Mouse (Mus musculus) megakaryocyte, embryonic 14.5 days (primary cell): ENCODE measurements at regions not wholly inside any gene's neighbourhood (a gene's known extent, or its start where the extent isn't known, plus 50 kb on each side); places are given as distances from the start of the nearest gene placed in this dataset.

Experiments
- H3K27me3 ChIP-seq: replicated peaks from 2 replicates; pipeline ENCODE3; 2012; ENCODE audit warnings: inconsistent platforms
- H3K36me3 ChIP-seq: replicated peaks from 2 replicates; pipeline ENCODE3; 2012; ENCODE audit warnings: low read length, inconsistent platforms, mixed read lengths
- H3K4me1 ChIP-seq: 2 replicates; pipeline ENCODE4 v1.6.1; 2012; ENCODE audit warnings: inconsistent platforms
- H3K4me3 ChIP-seq: replicated peaks from 2 replicates; pipeline ENCODE3; 2012; ENCODE audit warnings: moderate library complexity, mild to moderate bottlenecking, inconsistent platforms
- H3K9me3 ChIP-seq: 2 replicates; pipeline ENCODE4 v1.6.1; 2012; ENCODE audit warnings: inconsistent platforms
- FLI1 ChIP-seq: IDR thresholded peaks from 2 replicates; pipeline ENCODE4 v1.6.1; 2012; ENCODE audit warnings: low read length, inconsistent platforms, mixed read lengths
- GATA1 ChIP-seq: IDR thresholded peaks from 3 replicates; pipeline ENCODE4 v1.6.1; 2012; ENCODE audit warnings: mixed read lengths, low read length, inconsistent platforms, borderline replicate concordance

DNA sequence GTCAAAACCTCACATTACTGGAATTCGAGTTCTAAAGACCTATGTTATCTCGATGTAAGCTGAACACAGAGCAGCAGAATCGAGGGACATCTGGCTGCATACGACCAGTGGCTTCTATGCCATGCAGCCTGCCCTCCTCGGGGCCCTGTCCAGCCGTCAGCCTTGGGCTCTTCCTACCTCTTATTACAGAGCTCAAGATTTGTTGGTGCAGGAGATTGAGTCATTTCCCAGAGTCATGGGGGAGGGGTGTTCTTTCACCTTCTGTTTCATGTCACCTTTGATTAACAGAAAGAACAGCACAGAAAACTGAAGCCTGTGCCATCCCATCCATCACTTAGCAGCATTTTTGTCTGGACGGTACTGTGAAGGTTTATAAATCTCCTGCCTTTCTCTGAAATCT lies 52.1 kb downstream of the Sst start:
- TF ChIP-seq FLI1: no peak
- no peak for TF ChIP-seq GATA1
- peaks cover 10% of the 10 kb centered on the region for H3K4me1 ChIP-seq
- H3K27me3 ChIP-seq: peaks cover 1% of the 10 kb centered on the region
- H3K9me3 ChIP-seq: no peaks in the 10 kb centered on the region
- H3K4me3 ChIP-seq: no peak overlapping the region
- H3K36me3 ChIP-seq: no peaks in the 10 kb centered on the region

DNA sequence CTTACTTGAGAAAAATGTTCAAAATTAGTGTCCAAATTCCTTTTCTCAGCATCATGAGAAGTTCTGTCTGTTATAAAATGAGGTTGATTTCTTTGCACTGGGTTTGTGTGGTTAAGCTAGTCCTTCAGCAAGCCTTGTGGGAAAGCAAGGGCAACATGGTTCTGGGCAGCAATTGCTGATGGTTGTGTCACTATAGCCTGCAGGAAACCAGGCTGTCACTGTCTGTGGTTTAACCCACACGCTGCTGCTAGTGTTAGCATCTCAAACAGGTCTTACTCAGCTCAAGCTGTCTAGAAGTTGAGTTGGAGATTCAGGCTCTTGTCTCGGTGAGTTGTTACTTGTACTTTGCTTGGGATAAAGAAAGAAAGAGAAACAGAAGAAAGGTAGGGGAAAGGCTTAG lies 52.6 kb downstream of the Sst start:
- H3K36me3 ChIP-seq: no peaks in the 10 kb centered on the region
- peaks cover 10% of the 10 kb centered on the region for H3K4me1 ChIP-seq
- peaks cover 1% of the 10 kb centered on the region for H3K27me3 ChIP-seq
- H3K4me3 ChIP-seq: no peak overlapping the region
- H3K9me3 ChIP-seq: no peaks in the 10 kb centered on the region
- TF ChIP-seq GATA1: no peak
- no peak for TF ChIP-seq FLI1

DNA sequence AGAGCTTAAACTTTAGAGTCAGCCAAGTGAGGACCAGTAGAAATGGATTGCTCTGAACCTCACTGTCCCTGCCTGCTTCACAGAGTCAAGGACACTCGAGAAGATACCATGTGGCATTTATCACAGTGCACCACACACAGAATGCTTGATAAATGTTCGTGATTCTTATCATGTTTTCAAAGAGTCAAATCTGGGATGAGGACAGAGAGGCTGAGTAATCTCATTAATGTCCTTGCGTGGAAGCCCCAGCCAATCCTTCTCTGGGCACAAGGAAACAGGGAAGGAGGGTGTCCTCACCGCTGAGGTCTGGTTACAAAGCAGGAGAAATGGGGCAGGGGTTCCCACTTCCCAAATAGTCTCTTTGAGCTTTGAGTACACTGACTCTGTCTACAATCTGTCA lies 55.8 kb downstream of the Sst start:
- H3K36me3 ChIP-seq: no peaks in the 10 kb centered on the region
- peaks cover 10% of the 10 kb centered on the region for H3K4me1 ChIP-seq
- H3K27me3 ChIP-seq: peaks cover 1% of the 10 kb centered on the region
- no peak overlapping the region for H3K4me3 ChIP-seq
- H3K9me3 ChIP-seq: no peaks in the 10 kb centered on the region
- TF ChIP-seq FLI1 (no peak), GATA1 (no peak)

DNA sequence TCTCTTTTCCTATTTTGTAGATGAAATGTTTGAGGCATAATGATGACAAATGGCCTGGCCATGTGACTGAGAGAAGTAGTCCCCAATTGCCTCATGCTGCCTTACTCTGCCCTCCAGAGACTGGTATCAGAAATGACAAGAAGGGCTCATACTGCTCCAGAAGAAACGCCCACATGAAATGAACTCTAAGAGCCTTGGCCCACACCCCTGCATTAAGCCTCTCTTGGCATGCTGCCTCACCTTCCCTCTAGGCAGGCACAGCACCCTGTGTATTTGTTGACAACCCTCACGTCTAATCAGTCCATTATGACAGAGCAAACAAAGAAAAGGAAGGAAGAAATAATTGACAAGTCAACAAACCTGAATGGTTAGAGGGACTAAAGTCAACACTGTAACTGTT lies 57.2 kb downstream of the Sst start:
- Histone ChIP-seq H3K4me3 (no peak overlapping the region), H3K27me3 (peaks cover 2% of the 10 kb centered on the region), H3K9me3 (peaks cover 12% of the 10 kb centered on the region), H3K36me3 (no peaks in the 10 kb centered on the region), H3K4me1 (peaks cover 9% of the 10 kb centered on the region)
- no peak for TF ChIP-seq GATA1
- TF ChIP-seq FLI1: no peak

DNA sequence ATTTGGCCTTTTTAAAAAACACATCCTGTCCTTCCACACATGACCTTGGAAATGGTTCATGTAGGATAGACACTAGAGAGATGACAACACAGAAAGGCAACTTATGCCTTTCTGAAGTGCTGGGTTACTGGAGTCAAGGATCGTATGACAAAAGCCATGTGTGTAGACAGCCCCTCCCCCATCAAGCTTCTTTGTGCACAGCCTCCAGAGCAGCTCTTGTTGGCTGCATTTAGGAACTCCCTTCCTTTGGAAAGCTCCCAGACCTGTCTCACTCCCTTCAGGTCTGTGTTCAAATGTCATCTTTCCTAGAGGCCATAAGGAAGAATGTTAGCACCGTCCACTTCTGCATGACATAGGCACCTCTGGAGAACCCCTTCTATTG lies 57.7 kb downstream of the Sst start:
- Histone ChIP-seq H3K9me3 (peaks cover 13% of the 10 kb centered on the region), H3K4me3 (no peak overlapping the region), H3K36me3 (no peaks in the 10 kb centered on the region), H3K4me1 (peaks cover 3% of the 10 kb centered on the region), H3K27me3 (peaks cover 2% of the 10 kb centered on the region)
- TF ChIP-seq FLI1 (no peak), GATA1 (no peak)

DNA sequence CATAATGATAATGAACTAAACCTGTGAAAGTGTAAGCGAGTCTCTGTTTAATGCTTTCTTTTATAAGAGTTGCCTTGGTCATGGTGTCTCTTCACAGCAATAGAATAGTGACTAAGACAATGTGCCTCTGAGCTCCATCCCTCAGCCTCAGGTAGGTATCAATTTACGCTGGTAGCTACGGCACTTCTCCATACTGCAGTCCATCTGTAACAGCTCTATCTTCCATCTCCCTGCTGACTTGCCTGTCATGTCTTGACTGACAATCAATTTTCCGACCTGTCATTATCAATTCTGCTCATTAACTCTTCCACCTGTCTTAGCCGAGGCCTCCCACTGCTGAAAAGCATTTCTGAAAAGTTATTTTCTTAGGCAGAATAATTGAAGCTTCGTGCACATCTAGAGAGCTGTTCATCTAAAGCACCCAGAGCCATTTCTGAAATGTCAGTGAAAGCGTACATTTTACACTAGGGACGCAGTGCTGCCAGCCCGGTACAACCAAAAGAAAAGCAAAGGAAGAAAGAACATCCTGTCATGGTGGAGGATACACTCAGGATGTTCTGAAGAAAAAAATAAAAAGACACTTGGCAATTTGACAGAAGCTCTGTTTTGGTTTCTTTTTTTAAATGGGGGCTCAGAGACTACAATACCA lies 58.2 kb downstream of the Sst start:
- peaks cover 2% of the 10 kb centered on the region for H3K27me3 ChIP-seq
- H3K36me3 ChIP-seq: no peaks in the 10 kb centered on the region
- no peak for TF ChIP-seq FLI1
- TF ChIP-seq GATA1: no peak
- peaks cover 13% of the 10 kb centered on the region for H3K9me3 ChIP-seq
- no peak overlapping the region for H3K4me3 ChIP-seq
- no peaks in the 10 kb centered on the region for H3K4me1 ChIP-seq

DNA sequence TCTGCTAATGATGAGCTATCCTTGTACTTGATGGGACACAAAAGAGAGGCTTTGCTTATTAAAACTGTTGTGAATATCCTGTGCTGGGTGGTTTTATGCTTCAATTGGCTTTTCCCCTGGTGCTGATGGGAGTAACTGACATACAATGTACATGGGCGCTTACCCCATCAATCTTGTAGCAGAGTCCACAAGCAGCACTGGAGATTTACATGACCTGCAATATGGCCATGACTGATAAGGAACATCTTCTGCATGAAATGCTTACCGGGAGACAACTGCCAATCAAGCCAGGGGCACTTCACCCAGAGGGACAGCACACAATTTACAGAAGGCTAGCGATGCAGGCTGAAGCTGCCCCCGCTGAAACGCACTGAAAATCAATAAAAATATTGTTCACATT lies 65.1 kb downstream of the Sst start:
- no peaks in the 10 kb centered on the region for H3K36me3 ChIP-seq
- H3K4me3 ChIP-seq: no peak overlapping the region
- TF ChIP-seq GATA1 (no peak), FLI1 (no peak)
- peaks cover 13% of the 10 kb centered on the region for H3K9me3 ChIP-seq
- peaks cover 2% of the 10 kb centered on the region for H3K27me3 ChIP-seq
- no peaks in the 10 kb centered on the region for H3K4me1 ChIP-seq

DNA sequence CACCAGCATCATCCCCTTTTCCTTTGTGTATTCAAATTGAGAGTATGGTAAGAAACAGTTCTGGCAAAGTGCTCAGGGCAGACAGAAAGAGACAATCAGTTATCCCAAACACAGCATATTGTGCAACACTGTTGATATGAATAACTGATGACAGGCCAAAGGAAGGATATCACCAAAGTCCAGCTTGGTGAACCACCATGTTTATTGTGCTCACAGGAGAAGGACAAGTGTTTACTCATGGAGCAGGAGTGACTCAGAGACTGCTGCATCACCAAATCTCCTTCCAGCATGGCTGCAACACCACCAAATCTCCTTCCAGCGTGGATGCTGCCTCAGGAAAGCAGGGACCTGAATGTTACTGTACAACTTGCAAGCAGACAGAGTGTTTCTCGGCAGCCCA lies 105.5 kb downstream of the Sst start:
- Histone ChIP-seq H3K27me3 (no peaks in the 10 kb centered on the region), H3K36me3 (no peaks in the 10 kb centered on the region)
- TF ChIP-seq GATA1 (no peak), FLI1 (no peak)

DNA sequence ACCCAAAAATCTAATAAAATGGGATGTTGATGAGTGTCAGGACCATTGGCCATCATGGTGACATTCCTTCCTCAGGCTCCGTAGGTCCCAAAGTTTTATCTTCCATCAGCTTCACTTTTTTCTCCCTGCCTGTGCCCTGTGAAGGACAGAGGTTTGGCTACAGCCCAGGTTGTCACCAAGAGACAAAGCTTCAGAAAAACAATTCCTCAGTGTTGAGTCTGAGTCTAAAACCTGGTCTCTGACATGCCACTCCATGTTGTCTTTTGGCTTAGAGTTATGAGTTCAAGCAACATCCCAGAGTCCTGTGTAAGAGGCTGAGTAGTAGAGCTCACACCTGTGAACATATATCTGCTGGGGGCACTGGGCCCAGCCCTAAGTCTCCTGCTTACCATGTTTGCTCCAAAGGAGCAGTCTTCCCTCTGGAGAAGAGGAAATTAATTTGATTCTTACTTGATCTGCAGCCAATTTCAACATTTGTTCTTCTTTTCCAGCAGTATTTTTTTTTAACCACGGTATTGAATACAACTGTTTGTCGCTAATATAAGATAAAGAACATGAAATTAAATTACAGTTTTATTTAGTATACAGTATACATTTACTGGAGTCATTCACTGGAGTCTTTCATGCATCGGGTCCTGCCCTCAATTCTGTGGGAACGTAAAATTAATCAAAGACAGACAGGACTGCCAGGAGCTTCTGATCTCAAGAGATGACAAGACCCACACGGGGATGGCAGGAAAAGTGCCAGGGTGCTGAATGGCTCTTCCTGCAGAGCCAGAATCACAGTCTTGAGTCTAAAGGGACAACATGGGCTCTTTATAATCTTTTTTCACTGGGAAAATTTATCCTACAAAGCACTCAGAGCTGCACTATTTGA lies 106.5 kb downstream of the Sst start:
- Histone ChIP-seq H3K36me3 (no peaks in the 10 kb centered on the region), H3K27me3 (no peaks in the 10 kb centered on the region), H3K4me3 (no peak overlapping the region), H3K4me1 (no peaks in the 10 kb centered on the region), H3K9me3 (peaks cover 10% of the 10 kb centered on the region)
- TF ChIP-seq GATA1 (no peak), FLI1 (no peak)

More for the DNA sequence above, 105.5 kb downstream of the Sst start:
- H3K4me1 ChIP-seq: no peaks in the 10 kb centered on the region
- no peak overlapping the region for H3K4me3 ChIP-seq
- peaks cover 10% of the 10 kb centered on the region for H3K9me3 ChIP-seq

DNA sequence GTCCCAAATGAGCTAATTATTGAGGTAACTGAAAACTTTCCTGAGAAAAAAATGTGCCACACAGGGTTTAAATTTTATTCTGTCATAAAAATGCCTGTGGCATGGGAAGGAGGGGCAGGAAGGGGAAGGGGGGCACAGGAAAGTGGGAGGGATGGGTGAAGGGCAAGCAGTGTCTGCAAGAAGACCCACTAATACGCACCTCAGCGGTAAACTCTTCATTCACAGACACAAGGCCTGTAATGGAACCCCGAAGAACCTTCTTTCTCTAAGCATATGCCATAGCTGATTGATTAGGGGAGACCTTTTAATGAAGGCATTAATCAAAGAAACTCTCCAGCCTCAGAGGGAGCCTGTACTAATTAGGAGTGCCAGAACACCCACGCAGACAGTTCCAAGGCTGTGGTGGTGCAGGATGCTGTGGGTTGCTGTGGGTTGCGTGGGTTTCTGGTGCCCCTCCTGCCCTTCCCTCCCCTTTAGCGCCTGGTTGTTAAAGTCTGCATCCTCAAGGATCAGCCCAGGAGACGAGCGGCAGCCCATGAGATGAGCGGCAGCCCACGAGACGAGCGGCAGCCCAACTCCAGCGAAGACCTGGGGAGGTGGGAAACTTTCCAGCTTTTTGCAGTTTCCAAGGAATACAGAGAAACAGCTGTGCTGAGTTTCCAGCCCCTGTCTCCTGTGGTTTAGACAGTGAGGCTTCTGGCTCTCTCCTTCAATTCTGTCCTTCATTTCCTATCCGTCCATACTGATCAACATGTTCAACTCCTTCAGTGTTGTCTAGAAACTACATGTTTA lies 110.1 kb downstream of the Sst start:
- no peaks in the 10 kb centered on the region for H3K27me3 ChIP-seq
- TF ChIP-seq GATA1 (no peak), FLI1 (no peak)
- peaks cover 10% of the 10 kb centered on the region for H3K9me3 ChIP-seq
- H3K4me3 ChIP-seq: no peak overlapping the region
- H3K36me3 ChIP-seq: no peaks in the 10 kb centered on the region
- no peaks in the 10 kb centered on the region for H3K4me1 ChIP-seq
